Mouse (Mus musculus) ES-E14 (cell line): Measurements from ENCODE around the gene Vbp1.

Experiments
- CHD2 ChIP-seq: IDR thresholded peaks from 2 replicates; pipeline ENCODE4 v1.6.1; 2014; ENCODE audit warnings: mild to moderate bottlenecking, low read depth, low read length, inconsistent platforms
- HCFC1 ChIP-seq: IDR thresholded peaks from 2 replicates; pipeline ENCODE4 v1.6.1; 2012; ENCODE audit warnings: low read length, inconsistent platforms, borderline replicate concordance; ENCODE audit not compliant: insufficient read depth
- ZNF384 ChIP-seq: IDR thresholded peaks from 2 replicates; pipeline ENCODE4 v1.6.1; 2012; ENCODE audit warnings: low read depth, low read length, inconsistent platforms

- TF ChIP-seq HCFC1: no peak
- TF ChIP-seq ZNF384: no peak
- TF ChIP-seq CHD2: no peak
Observed at GRCm38 (mm10) chrX:75489886-75490285, 24.2 kb upstream of the Vbp1 start.
